Mouse (Mus musculus): ENCODE measurements around the gene Cd3eap. TPM values are rescaled to one million over a fixed set of nuclear protein-coding genes. Genes with fewer than 3 reads are reported as not detected.
A peak's percentile ranks its signal among the peaks of the same experiment; 100 is the strongest.

The Cd3eap gene
- 27.1 and 28.0 TPM in 2 replicates for polyA plus RNA-seq (2016; fragmentation: Nextera tagmentation; extraction: Ambion mirVana)

DNA sequence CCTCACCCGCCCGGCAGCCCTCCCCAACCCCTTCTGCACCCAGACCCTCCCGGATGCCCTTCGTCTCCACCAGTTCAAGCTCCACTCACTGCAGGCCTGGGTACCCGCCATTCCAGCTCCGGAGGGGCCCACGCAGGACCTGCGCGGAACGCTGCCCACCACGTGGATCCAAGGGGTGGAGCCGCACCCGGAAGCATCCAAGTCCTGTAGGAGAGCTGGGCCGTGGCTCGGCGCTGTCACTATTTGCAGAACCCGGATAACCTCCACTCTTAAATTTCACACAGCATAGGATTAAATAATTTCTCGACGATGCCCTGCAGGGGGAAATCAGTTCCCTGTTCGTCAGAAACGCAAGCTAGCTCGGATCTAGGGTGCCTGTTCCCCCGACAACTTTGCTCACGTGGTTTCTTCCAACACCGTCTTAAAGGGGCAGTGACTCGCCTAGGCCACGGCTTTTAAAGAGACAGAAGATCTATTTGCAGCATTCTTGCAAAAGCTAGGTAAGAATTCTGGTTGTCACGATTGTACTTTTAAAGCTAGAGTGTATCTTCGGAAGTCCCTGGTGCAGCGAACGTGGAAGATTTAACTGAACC, at the start of gene Cd3eap, which contains the start of gene Ppp1r13l:
Cd3eap (minus strand) TSS at position 185 of the 593 bp plus-strand sequence.
Ppp1r13l (plus strand) TSS at position 451 of the 593 bp plus-strand sequence.
- peak within 1 kb of the TSS; percentile 69 for H3K9ac ChIP-seq
- H3K36me3 ChIP-seq: peaks cover 30% of the 10 kb centered on the region
- peaks cover 28% of the 10 kb centered on the region for H3K4me1 ChIP-seq
- peak within 1 kb of the TSS; percentile 89 for H3K4me2 ChIP-seq (replicated peaks)
- no peaks in the 10 kb centered on the region for H3K9me3 ChIP-seq
- H3K27me3 ChIP-seq: peaks cover 15% of the 10 kb centered on the region
- H3K27ac ChIP-seq: no peak within 1 kb of the TSS
- H3K4me3 ChIP-seq: peak within 1 kb of the TSS; percentile 68
- ATAC-seq (ENCODE audit: insufficient number of reproducible peaks, insufficient read depth, low FRiP score, low TSS enrichment): peak; percentile 48
- WGBS: under 1% methylated on average over 31 of the region's 31 CpGs

DNA sequence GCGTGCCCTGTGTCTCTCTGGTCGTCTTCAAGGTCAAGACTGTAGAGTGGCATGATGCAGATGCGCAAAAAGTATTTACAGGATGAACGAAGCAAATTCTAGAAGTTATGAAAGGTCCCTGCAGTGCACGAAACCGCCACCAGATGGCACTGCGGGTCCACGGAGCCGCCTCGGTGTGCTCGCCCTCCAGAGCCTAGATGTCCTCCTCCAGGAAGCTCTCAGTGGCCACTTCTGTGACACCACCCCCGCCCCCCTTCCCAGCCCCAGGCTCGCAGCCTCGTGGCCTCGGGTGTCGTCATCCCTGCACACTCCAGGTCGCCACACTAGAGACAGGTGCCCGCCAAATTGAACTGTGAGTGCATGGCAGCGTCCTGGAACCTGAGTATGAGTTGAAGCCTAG, 46.1 kb upstream of the Cd3eap start:
- Histone ChIP-seq H3K4me3 (no peak overlapping the region), H3K27me3 (peaks cover 49% of the 10 kb centered on the region), H3K27ac (no peak overlapping the region), H3K4me2 (replicated peaks) (peak overlapping the region; percentile 32), H3K4me1 (peaks cover 14% of the 10 kb centered on the region; the same call in 1 of the 2 replicates), H3K9ac (no peak overlapping the region), H3K36me3 (no peaks in the 10 kb centered on the region), H3K9me3 (peaks cover 4% of the 10 kb centered on the region; the same call in 1 of the 2 replicates)
- WGBS: 2% methylated on average over 19 of the region's 19 CpGs
- no peak for ATAC-seq (ENCODE audit: insufficient number of reproducible peaks, insufficient read depth, low FRiP score, low TSS enrichment)

DNA sequence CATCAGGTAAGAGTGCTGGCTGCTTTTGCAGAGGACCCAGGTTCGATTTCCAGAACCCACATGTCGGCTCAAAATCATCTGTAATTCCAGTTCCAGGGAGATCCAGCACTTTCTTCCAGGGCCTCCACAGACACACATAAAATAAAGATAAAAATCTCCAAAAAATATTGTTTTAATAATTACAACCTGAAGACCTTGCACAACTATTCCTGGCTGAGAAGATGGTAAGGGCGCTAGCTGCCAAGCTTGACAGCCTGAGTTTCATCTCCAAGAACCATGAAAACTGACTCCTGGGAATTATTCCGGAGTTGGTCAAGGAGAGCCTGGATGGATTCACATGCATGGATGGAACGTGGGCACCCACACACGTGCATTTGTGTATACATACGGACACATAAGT, 45.2 kb upstream of the Cd3eap start, which contains the start of gene Ckm:
Ckm (plus strand) TSS at position 301 of the 400 bp plus-strand sequence.
- WGBS: 47% methylated on average over 7 of the region's 7 CpGs
- Histone ChIP-seq H3K27me3 (peaks cover 57% of the 10 kb centered on the region), H3K9ac (peak within 1 kb of the TSS; percentile 55), H3K4me1 (peaks cover 14% of the 10 kb centered on the region), H3K36me3 (no peaks in the 10 kb centered on the region), H3K4me2 (replicated peaks) (peak within 1 kb of the TSS; percentile 97), H3K9me3 (peaks cover 4% of the 10 kb centered on the region; the same call in 1 of the 2 replicates), H3K4me3 (peak within 1 kb of the TSS; percentile 59), H3K27ac (0 out of 2 replicates have a peak within 1 kb of the TSS, but pooled peaks have one; percentile 41)
- no peak for ATAC-seq (ENCODE audit: insufficient number of reproducible peaks, insufficient read depth, low FRiP score, low TSS enrichment)

DNA sequence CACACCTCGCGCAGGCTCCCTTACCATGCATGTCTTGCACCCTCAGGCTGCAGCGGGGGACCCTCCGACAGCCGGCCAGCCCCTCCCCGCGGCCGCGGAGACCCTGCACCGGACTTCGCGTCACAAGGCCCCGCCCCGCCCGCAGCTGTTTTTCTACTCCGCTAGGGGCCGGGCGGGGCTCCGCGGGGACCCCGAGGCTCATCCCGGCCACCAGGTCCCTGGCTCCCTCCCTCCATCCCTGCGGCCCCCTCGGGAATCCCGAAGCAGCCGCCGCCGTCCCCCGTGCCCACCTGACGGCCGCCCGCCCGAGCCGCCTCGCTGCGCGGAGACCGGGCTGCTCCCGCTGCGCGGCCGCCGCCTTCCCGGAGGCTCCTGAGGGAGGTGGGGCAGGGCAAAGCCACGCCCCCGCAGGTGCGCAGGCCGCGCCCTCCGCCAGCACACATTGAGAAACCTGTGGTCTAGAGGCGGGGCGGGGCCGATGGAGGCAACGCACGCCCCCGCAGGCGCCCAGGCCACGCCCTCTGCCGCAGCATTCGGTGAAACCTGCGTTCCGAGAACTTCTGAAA, 44.5 kb upstream of the Cd3eap start, which contains the start of gene Klc3:
Klc3 (minus strand) TSS at position 374 of the 566 bp plus-strand sequence.
- Histone ChIP-seq H3K4me3 (peak within 1 kb of the TSS; percentile 59), H3K9ac (peak within 1 kb of the TSS; percentile 55), H3K9me3 (peaks cover 4% of the 10 kb centered on the region; the same call in 1 of the 2 replicates), H3K27ac (0 out of 2 replicates have a peak within 1 kb of the TSS, but pooled peaks have one; percentile 41), H3K4me2 (replicated peaks) (peak within 1 kb of the TSS; percentile 97), H3K4me1 (peaks cover 14% of the 10 kb centered on the region), H3K27me3 (peaks cover 64% of the 10 kb centered on the region), H3K36me3 (no peaks in the 10 kb centered on the region)
- no peak for ATAC-seq (ENCODE audit: insufficient number of reproducible peaks, insufficient read depth, low FRiP score, low TSS enrichment)
- under 1% methylated on average over 62 of the region's 62 CpGs for WGBS

DNA sequence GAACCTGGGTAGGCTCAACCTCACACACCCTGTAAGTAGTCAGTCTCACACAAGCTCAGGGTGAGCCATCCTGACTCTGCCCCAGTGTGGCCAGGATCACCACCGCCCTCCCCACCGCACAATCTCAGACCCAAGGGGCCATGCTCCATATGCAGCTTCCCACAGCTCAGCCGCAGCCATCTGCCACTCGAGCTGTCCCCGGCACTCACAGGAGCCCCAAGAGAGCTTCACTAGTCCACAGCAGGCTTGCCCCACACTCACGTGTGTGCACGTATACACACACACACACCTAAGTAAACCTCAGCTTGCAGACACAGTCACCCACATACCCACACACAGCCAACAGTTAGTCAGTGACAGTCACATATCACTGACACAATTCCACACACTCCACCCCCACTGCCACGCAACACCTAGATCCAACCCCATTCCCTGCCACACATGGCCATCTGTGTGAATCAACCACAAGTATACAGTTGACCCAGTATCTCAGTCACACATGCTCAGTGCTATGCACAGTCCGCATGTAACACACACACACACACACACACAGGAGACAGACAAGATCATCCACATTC, 43.3 kb upstream of the Cd3eap start:
- 75% methylated on average over 9 of the region's 9 CpGs for WGBS

DNA sequence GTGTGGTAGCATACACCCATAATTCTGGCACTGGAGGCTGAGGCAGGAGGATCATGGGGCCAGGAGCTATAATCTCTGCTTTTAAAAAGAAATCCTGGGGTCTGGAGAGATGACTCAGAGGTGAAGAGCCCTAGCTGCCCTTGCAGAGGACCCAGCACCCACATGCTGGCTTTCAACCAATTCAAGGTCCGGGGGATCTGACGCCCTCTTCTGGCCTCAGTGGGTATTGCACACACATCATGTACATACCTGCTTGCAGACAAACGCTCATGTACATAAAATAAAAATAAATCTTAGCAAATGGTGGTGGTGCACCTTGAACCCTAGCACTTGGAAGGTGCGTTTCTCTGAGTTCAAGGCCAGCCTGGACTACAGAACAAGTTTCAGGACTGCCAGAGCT, 41.7 kb upstream of the Cd3eap start:
- H3K4me1 ChIP-seq: peaks cover 14% of the 10 kb centered on the region
- 82% methylated on average over 4 of the region's 4 CpGs for whole genome bisulfite sequencing
- no peak overlapping the region for H3K9ac ChIP-seq
- H3K27me3 ChIP-seq: peaks cover 64% of the 10 kb centered on the region
- ATAC-seq (ENCODE audit: insufficient number of reproducible peaks, insufficient read depth, low FRiP score, low TSS enrichment): no peak
- H3K4me2 ChIP-seq (replicated peaks): no peak overlapping the region
- H3K9me3 ChIP-seq: peaks cover 4% of the 10 kb centered on the region; the same call in 1 of the 2 replicates
- H3K36me3 ChIP-seq: 0 out of 2 replicates have a peak, but pooled peaks cover under 1% of the 10 kb centered on the region
- H3K4me3 ChIP-seq: no peak overlapping the region
- H3K27ac ChIP-seq: no peak overlapping the region

More for the DNA sequence above, 43.3 kb upstream of the Cd3eap start:
- Histone ChIP-seq H3K4me2 (replicated peaks) (no peak overlapping the region), H3K9ac (no peak overlapping the region), H3K4me1 (peaks cover 14% of the 10 kb centered on the region), H3K4me3 (no peak overlapping the region), H3K36me3 (no peaks in the 10 kb centered on the region), H3K27ac (no peak overlapping the region), H3K9me3 (peaks cover 4% of the 10 kb centered on the region; the same call in 1 of the 2 replicates), H3K27me3 (peaks cover 64% of the 10 kb centered on the region)
- ATAC-seq (ENCODE audit: insufficient number of reproducible peaks, insufficient read depth, low FRiP score, low TSS enrichment): no peak

DNA sequence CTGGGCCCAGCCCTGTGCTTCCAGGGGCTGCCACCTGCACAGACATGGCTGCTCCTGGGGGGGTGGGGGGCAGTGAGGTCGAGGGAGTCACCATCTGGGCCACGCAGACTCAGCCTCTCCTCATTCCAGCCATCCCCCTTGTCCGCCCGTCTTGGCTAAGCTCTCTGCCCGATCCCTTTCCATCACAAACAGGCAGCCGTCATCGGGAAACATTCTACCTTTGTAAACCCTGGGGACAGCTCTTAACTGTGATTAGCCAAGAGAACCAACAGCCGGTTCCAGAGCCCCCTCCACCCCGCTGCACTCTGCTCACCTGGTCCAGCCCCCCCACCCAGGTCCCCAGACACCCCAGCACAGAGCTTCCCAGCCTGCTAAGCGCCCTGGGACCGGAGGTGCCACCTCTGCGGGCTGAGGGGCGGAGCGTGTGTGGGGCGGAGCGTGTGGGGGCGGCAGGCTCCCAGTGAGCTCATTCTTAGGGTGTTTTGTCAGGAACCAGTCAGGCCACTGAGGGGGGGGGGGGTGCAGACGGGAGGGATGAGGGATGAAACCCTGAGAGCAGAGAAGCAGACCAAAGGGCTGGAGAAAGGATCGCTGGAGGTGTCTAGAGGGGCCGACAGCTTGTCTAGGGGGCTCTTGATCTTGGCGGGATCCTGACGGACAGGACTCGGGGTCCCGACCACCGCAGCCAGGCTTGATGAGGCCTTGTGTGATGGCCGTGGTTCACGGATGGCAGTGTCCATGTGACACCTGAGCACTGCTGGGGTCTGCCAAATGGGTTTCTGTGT, 40.4 kb upstream of the Cd3eap start:
- H3K27me3 ChIP-seq: peaks cover 54% of the 10 kb centered on the region
- H3K9ac ChIP-seq: peak overlapping the region; percentile 36
- H3K9me3 ChIP-seq: peaks cover 4% of the 10 kb centered on the region; the same call in 1 of the 2 replicates
- H3K4me2 ChIP-seq (replicated peaks): peak overlapping the region; percentile 50
- peaks cover 11% of the 10 kb centered on the region for H3K4me1 ChIP-seq
- H3K4me3 ChIP-seq: peak overlapping the region; percentile 31
- H3K27ac ChIP-seq: peak overlapping the region; percentile 37; the same call in 1 of the 2 replicates
- peaks cover 13% of the 10 kb centered on the region for H3K36me3 ChIP-seq
- no peak for ATAC-seq (ENCODE audit: insufficient number of reproducible peaks, insufficient read depth, low FRiP score, low TSS enrichment)
- 3% methylated on average over 27 of the region's 27 CpGs for WGBS

DNA sequence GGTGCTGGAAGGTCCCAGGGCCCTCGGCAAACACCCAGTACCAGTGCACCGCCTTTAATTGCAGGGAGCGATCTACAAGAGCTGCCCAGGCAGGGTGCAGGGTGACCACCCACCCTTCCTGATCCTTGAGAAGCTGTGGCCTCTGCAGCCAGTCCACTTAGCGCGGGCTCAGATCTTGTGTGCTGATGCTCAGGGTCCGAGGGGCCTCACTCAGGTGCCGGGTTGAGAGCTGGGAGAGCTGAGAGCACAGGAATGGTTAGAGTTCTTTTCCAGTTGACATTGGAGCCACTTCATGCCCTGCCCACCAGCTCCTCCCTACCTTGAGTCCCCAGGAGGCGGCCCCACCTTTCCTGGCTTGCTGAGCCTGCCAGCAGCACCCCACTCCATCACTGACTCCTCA, 35.2 kb upstream of the Cd3eap start:
- peaks cover 7% of the 10 kb centered on the region for H3K27me3 ChIP-seq
- no peaks in the 10 kb centered on the region for H3K9me3 ChIP-seq
- H3K4me2 ChIP-seq (replicated peaks): no peak overlapping the region
- 92% methylated on average over 8 of the region's 8 CpGs for WGBS
- ATAC-seq (ENCODE audit: insufficient number of reproducible peaks, insufficient read depth, low FRiP score, low TSS enrichment): no peak
- no peak overlapping the region for H3K4me3 ChIP-seq
- H3K9ac ChIP-seq: no peak overlapping the region
- peaks cover 65% of the 10 kb centered on the region for H3K36me3 ChIP-seq
- no peak overlapping the region for H3K27ac ChIP-seq
- H3K4me1 ChIP-seq: no peaks in the 10 kb centered on the region; the same call in 1 of the 2 replicates

DNA sequence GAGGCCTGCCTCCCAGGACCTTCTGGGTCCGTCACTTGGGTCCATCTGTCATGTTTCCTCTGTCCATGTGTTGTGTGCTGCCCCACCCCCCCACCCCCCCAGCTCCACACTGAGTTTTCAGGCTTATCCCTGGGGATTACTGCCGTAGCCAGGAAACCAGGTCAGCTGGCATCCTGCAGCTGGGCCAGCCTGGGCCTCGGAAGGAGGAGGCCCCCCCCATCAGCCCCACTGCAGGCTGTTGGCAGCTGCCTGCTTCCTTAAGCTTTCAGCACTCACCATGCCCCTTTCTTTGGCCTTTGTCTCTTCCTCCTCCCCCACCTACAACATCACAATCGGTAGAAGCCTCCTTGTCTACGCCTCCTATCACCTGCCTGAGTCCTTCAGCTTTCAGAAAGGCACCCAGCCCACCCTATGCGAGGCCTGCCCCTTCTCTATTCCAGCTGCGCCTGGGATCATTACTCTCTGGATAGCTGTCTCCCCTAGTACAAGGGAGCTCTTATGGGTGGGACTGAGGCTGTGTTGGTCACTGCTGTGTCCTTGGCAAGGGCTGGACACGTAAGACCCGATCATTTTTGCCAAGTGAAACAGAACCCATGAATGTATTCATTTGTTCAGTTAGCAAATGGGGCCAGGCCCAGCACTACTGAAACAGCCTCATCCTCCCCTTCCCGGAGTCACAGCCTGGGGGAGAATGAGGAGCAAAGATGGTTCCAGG, 29.6 kb upstream of the Cd3eap start:
- peaks cover 98% of the 10 kb centered on the region for H3K36me3 ChIP-seq
- no peak overlapping the region for H3K9ac ChIP-seq
- ATAC-seq (ENCODE audit: insufficient number of reproducible peaks, insufficient read depth, low FRiP score, low TSS enrichment): no peak
- H3K9me3 ChIP-seq: no peaks in the 10 kb centered on the region
- WGBS: 83% methylated on average over 9 of the region's 10 CpGs
- H3K4me1 ChIP-seq: no peaks in the 10 kb centered on the region
- no peak overlapping the region for H3K4me2 ChIP-seq (replicated peaks)
- H3K27me3 ChIP-seq: no peaks in the 10 kb centered on the region
- no peak overlapping the region for H3K4me3 ChIP-seq
- 0 out of 2 replicates have a peak overlapping the region, but pooled peaks have one; percentile 30 for H3K27ac ChIP-seq

DNA sequence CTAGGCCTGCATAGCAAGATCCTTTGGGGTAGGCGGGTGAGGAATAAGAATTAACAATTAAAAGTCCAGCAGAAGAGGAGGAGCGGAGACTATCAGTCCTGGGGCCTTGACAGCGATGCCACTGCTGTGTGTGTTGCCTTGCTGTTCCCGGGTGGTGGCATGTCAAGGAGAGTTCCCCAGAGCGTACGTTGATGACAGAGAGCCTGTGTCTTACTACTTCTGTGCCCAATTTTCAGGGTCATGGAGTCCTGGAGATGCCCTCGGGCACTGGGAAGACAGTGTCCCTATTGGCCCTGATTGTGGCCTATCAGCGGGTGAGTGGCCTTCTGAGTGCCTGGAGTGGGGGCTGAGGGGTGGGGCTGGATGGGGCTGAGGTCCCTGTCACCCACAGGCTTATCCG, 24.4 kb upstream of the Cd3eap start:
- H3K9ac ChIP-seq: 0 out of 2 replicates have a peak overlapping the region, but pooled peaks have one; percentile 1
- H3K4me3 ChIP-seq: no peak overlapping the region
- H3K27ac ChIP-seq: no peak overlapping the region
- peaks cover 12% of the 10 kb centered on the region for H3K4me1 ChIP-seq
- H3K4me2 ChIP-seq (replicated peaks): 0 out of 2 replicates have a peak overlapping the region, but pooled peaks have one; percentile 88
- peaks cover 51% of the 10 kb centered on the region for H3K36me3 ChIP-seq
- ATAC-seq (ENCODE audit: insufficient number of reproducible peaks, insufficient read depth, low FRiP score, low TSS enrichment): no peak
- H3K9me3 ChIP-seq: no peaks in the 10 kb centered on the region
- H3K27me3 ChIP-seq: no peaks in the 10 kb centered on the region
- 64% methylated on average over 9 of the region's 9 CpGs for WGBS
